ENCODE assay signal across 11 mouse cellular contexts in genomic region chr19:6416124-6416770, GRCm38 (mm10). TPM values are rescaled to one million over a fixed set of nuclear protein-coding genes. Genes with fewer than 3 reads are reported as not detected.
DNase-seq lines count a peak whose midpoint lies in the region; ATAC-seq and TF ChIP-seq lines count a peak whose summit lies in the region.
"Had no signal": no experiment of that assay in that cellular context is flagged by ENCODE, and none has a peak within 500 bp of the region (broad histone marks: within the 10 kb centered on the region; RNA-seq: fewer than 3 reads in every experiment).

No protein-coding gene starts in this region.

- H3K9me3 ChIP-seq in forebrain, embryonic 14.5 days (replicated peaks; ENCODE audit: control insufficient read depth, low read length), result no peaks in the 10 kb centered on the region
- H3K9me3 ChIP-seq in midbrain, embryonic 10.5 days (replicated peaks), result no peaks in the 10 kb centered on the region
- no peaks in the 10 kb centered on the region for H3K9me3 ChIP-seq in intestine, postnatal 0 days (ENCODE audit: control insufficient read depth)
- H3K9me3 ChIP-seq: embryonic facial prominence, embryonic 15.5 days had no signal

- no peak overlapping the region for H3K4me3 ChIP-seq in forebrain, embryonic 14.5 days (ENCODE audit: low read depth, low read length)
- peak overlapping the region; percentile 30; the same call in 1 of the 2 replicates for H3K4me3 ChIP-seq in midbrain, embryonic 10.5 days
- H3K4me3 ChIP-seq in intestine, postnatal 0 days (ENCODE audit: low read depth, low read length), result no peak overlapping the region
- H3K4me3 ChIP-seq: embryonic facial prominence, embryonic 15.5 days had no signal

- peak; percentile 67 for DNase-seq in right cerebral cortex, postnatal 4 days
- DNase-seq in right cerebral cortex, adult 2 months (ENCODE audit: low spot score in 2 of 2), result no peak
- DNase-seq in forebrain, embryonic 14.5 days (ENCODE audit: low spot score), result peak; percentile 91
- DNase-seq in midbrain, embryonic 10.5 days (ENCODE audit: low spot score), result peak; percentile 70
- no peak for DNase-seq in gastrocnemius, postnatal 36 days
- no peak for DNase-seq in ovary, postnatal 14 days (ENCODE audit: low spot score)
- DNase-seq in kidney, adult 18-20 months, result no peak

- 4% methylated on average over 9 of the region's 9 CpGs for WGBS in forebrain, embryonic 14.5 days
- 4% methylated on average over 9 of the region's 9 CpGs for WGBS in midbrain, embryonic 10.5 days
- WGBS in intestine, postnatal 0 days, result 28% methylated on average over 9 of the region's 9 CpGs

- peak overlapping the region; percentile 79 for H3K27ac ChIP-seq in forebrain, embryonic 14.5 days (ENCODE audit: low read depth, low read length)
- H3K27ac ChIP-seq in midbrain, embryonic 10.5 days (replicated peaks), result peak overlapping the region; percentile 77
- H3K27ac ChIP-seq in intestine, postnatal 0 days (ENCODE audit: low read depth, low read length), result no peak overlapping the region
- H3K27ac ChIP-seq: embryonic facial prominence, embryonic 15.5 days; liver, embryonic 14.5 days had no signal

- H3K4me1 ChIP-seq in forebrain, embryonic 14.5 days (ENCODE audit: control insufficient read depth, insufficient read depth, low read length), result peaks cover 44% of the 10 kb centered on the region
- H3K4me1 ChIP-seq in midbrain, embryonic 10.5 days, result peaks cover 81% of the 10 kb centered on the region
- H3K4me1 ChIP-seq in intestine, postnatal 0 days (replicated peaks; ENCODE audit: control insufficient read depth, insufficient read depth, low read length), result no peaks in the 10 kb centered on the region

- no peaks in the 10 kb centered on the region for H3K36me3 ChIP-seq in forebrain, embryonic 14.5 days (ENCODE audit: control insufficient read depth, insufficient read depth, low read length)
- no peaks in the 10 kb centered on the region for H3K36me3 ChIP-seq in midbrain, embryonic 10.5 days
- no peaks in the 10 kb centered on the region for H3K36me3 ChIP-seq in intestine, postnatal 0 days (ENCODE audit: control insufficient read depth, insufficient read depth)
- H3K36me3 ChIP-seq: embryonic facial prominence, embryonic 15.5 days had no signal

- no peaks in the 10 kb centered on the region for H3K27me3 ChIP-seq in forebrain, embryonic 14.5 days (replicated peaks; ENCODE audit: control insufficient read depth, insufficient read depth, low read length)
- H3K27me3 ChIP-seq in midbrain, embryonic 10.5 days (ENCODE audit: low read depth, poor library complexity, severe bottlenecking), result peaks cover 68% of the 10 kb centered on the region
- H3K27me3 ChIP-seq in intestine, postnatal 0 days (replicated peaks; ENCODE audit: control insufficient read depth, insufficient read depth, low read length), result peaks cover 37% of the 10 kb centered on the region

- peak overlapping the region; percentile 10; the same call in 1 of the 2 replicates for H3K9ac ChIP-seq in forebrain, embryonic 14.5 days (ENCODE audit: low read length)
- no peak overlapping the region for H3K9ac ChIP-seq in intestine, postnatal 0 days (ENCODE audit: low read depth, low read length)
- H3K9ac ChIP-seq: embryonic facial prominence, embryonic 15.5 days; liver, embryonic 14.5 days had no signal

- intact Hi-C loops in gastrocnemius, postnatal 36 days (cut with DNase I), result loop anchor here (5.0 kb wide), 1 partner anchor 161 kb away; no protein-coding TSS in a partner anchor

- ATAC-seq in forebrain, embryonic 14.5 days, result peak; percentile 47
- no peak for ATAC-seq in intestine, postnatal 0 days

- TF ChIP-seq CTCF in intestine, postnatal 0 days (IDR thresholded peaks at IDR 0.05; ENCODE audit: low read depth), result no peak

- peak overlapping the region; percentile 18; the same call in 1 of the 2 replicates for H3K4me2 ChIP-seq in forebrain, embryonic 14.5 days (ENCODE audit: low read length)
- H3K4me2 ChIP-seq in intestine, postnatal 0 days (replicated peaks; ENCODE audit: low read depth), result no peak overlapping the region
- H3K4me2 ChIP-seq: embryonic facial prominence, embryonic 15.5 days had no signal

RNA-seq across cellular contexts. Expression of gene Nrxn2, which starts 2.3 kb away (rescaled TPM):
- polyA plus RNA-seq in forebrain, embryonic 14.5 days (2014; fragmentation: Nextera tagmentation; extraction: Ambion mirVana), result 39.5 and 41.7 TPM in 2 replicates
- 5.1 and 7.2 TPM in 2 replicates for polyA plus RNA-seq in midbrain, embryonic 10.5 days (2016; fragmentation: Nextera tagmentation; extraction: Ambion mirVana)
- total RNA-seq in gastrocnemius, postnatal 36 days (2021), result 1 to 10 TPM; 1.4 to 1.7 TPM
- polyA plus RNA-seq in intestine, postnatal 0 days (2015; fragmentation: Nextera tagmentation; extraction: Ambion mirVana), result 1.2 and 1.4 TPM in 2 replicates
- total RNA-seq: monocyte, adult 5-6 weeks had no signal

RNA-seq across cellular contexts. Expression of gene Rasgrp2, which starts 17.1 kb away (rescaled TPM):
- polyA plus RNA-seq in forebrain, embryonic 14.5 days (2014; fragmentation: Nextera tagmentation; extraction: Ambion mirVana), result 28.6 and 30.7 TPM in 2 replicates
- 13.5 and 16.3 TPM in 2 replicates for polyA plus RNA-seq in midbrain, embryonic 10.5 days (2016; fragmentation: Nextera tagmentation; extraction: Ambion mirVana)
- 10 to 100 TPM; 11.6 to 25.4 TPM for total RNA-seq in gastrocnemius, postnatal 36 days (2021)
- polyA plus RNA-seq in intestine, postnatal 0 days (2015; fragmentation: Nextera tagmentation; extraction: Ambion mirVana), result 38.5 and 41.5 TPM in 2 replicates

RNA-seq across cellular contexts. Expression of gene Pygm, which starts 32.0 kb away (rescaled TPM):
- 1.3 and 3.0 TPM in 2 replicates for polyA plus RNA-seq in forebrain, embryonic 14.5 days (2014; fragmentation: Nextera tagmentation; extraction: Ambion mirVana)
- 2.1 and 2.7 TPM in 2 replicates for polyA plus RNA-seq in midbrain, embryonic 10.5 days (2016; fragmentation: Nextera tagmentation; extraction: Ambion mirVana)
- 1,000 to 10,000 TPM; 7,725 to 8,373 TPM for total RNA-seq in gastrocnemius, postnatal 36 days (2021)
- polyA plus RNA-seq in intestine, postnatal 0 days (2015; fragmentation: Nextera tagmentation; extraction: Ambion mirVana), result 4.1 and 4.7 TPM in 2 replicates

RNA-seq across cellular contexts. Expression of gene Sf1, which starts 52.8 kb away (rescaled TPM):
- polyA plus RNA-seq in forebrain, embryonic 14.5 days (2014; fragmentation: Nextera tagmentation; extraction: Ambion mirVana), result 90.4 and 115 TPM in 2 replicates
- 189 and 194 TPM in 2 replicates for polyA plus RNA-seq in midbrain, embryonic 10.5 days (2016; fragmentation: Nextera tagmentation; extraction: Ambion mirVana)
- 10 to 100 TPM; 75.8 to 84.5 TPM for total RNA-seq in gastrocnemius, postnatal 36 days (2021)
- polyA plus RNA-seq in intestine, postnatal 0 days (2015; fragmentation: Nextera tagmentation; extraction: Ambion mirVana), result 51.9 and 55.3 TPM in 2 replicates

Comparison
In these comparisons a context has a peak if more than half of its experiments do, and no peak if none do; other contexts are left out.
1. DNase-seq: peak in right cerebral cortex, postnatal 4 days (single experiment), forebrain, embryonic 14.5 days (single experiment) and midbrain, embryonic 10.5 days (single experiment); none in right cerebral cortex, adult 2 months (0 of 2), gastrocnemius, postnatal 36 days (0 of 2), ovary, postnatal 14 days (single experiment) and kidney, adult 18-20 months (single experiment).